Mouse (Mus musculus): ENCODE measurements at regions not wholly inside any gene's neighbourhood (a gene's known extent, or its start where the extent isn't known, plus 50 kb on each side); places are given as distances from the start of the nearest gene placed in this dataset.

GRCm38 (mm10) chr1:72108678-72109077 is 103.4 kb downstream of the Mreg start:
- DNase-seq: no peak

GRCm38 (mm10) chr1:72107125-72107524 is 105.0 kb downstream of the Mreg start:
- no peak for DNase-seq

DNA sequence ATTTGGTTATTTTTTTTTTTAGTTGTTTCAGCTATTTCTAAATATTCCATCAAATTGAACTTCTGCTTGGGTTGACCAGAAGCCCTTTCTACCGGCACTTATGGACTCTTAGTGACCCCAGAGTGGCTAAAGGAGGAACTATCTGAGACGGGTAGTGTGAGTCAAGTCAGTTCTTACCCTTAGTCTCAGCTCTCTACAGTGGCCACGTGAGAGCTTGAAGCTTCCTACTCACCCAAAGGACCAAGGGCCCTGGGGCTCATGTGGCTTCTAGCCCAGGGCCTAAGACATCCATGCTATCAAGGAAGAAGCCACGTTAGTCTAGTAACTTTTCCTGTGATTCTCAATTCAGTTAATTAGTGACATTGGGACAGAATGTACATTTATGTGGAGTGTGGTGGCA is 105.5 kb downstream of the Mreg start:
- DNase-seq: no peak

DNA sequence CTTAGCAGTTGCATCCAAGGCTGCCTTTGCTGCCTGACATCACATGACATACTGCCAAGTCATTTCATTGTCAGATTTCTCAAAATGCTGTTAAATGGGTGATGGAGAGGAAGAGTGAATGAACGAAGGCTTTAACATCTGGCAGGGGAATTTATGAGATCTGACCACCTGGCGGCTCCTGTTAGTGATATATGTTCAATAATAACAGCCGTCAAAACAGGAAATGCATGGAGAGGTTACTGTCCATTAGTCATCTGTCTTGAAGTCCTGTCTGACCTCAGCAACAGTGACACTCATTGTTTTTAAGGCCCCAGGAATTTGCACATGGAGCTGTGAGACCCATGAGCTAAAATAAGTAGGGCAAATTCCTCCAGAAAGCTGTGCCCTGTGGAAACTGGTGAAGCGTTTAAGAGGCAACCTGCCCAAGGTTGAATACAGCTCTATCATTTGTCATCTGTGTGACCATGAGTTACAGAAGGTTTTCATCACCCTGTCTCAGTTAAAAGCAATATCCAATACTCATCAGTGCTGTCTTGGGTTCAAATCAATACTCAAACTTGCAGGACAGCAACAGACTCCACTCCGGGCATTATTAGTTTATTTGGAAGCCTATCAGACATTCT is 106.6 kb downstream of the Mreg start:
- DNase-seq: no peak

GRCm38 (mm10) chr1:72103962-72104361 is 108.1 kb downstream of the Mreg start:
- DNase-seq: no peak

GRCm38 (mm10) chr1:72103387-72103786 is 108.7 kb downstream of the Mreg start:
- DNase-seq: no peak

- no peak for DNase-seq
These were observed 112.7 kb downstream of the Mreg start for GRCm38 (mm10) chr1:72099447-72099846.

DNA sequence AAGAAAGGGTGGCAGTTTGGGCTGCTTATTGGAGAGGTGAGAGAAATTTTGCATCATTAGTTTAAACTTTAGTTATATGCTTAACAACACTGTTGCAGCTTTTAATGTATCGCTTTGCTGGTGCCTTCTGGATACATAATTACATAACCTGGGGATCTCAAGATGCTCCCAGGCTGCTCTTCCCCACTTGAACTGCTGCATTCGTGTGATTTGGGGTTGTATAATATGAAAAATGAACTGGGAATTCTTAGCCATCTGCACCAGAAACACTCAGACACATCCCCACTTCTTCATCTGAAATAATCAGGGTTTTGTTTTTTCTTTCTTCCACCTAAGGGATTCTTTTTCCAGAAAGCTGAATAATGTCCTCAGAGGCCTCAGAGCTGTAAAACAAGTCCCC is 120.8 kb downstream of the Mreg start:
- no peak for DNase-seq

GRCm38 (mm10) chr1:72085661-72086060 is 126.4 kb downstream of the Mreg start:
- no peak for DNase-seq

GRCm38 (mm10) chr1:72084219-72084618 is 127.9 kb downstream of the Mreg start:
- no peak for DNase-seq

DNA sequence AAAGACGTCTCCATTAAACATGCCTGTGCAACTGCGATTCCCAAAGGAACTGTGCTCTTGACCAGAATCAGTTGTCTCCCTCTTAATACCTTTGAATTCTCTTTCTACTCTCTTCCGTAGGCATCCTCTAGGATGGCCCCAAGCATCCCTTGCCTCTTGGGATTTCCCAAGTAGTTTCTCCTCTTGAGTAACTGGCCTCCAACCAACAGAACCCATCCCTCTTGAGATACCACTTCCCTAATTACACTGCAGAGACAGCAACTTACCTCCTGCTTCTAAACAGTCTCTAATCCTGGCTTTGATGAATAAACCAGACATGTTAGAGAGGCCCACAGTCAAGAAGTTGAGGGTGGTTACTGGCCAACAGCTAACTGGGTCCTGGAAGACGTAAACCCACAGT is 129.7 kb downstream of the Mreg start:
- no peak for DNase-seq

DNA sequence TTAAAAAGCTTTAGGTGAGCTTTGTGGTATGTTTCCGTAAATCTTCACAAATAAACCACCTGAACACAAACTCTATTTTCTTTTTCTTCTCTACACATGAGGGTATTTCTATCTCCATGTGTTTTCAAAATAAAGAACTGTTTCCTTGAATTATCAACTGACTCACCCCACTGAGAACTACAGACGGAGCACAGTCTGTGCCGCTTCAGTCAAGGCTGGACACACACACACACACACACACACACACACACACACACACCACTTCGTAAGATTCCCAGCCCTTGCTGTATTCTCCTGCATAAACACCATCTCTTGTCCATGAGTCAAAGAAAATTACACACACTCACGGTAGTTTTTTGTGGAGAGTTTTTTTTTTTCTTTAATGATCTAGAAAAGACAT is 130.3 kb downstream of the Mreg start:
- DNase-seq: peak in 1 of 2 experiments; percentile 11

- DNase-seq: peak in 1 of 2 experiments; percentile 9
These were observed 133.1 kb downstream of the Mreg start for GRCm38 (mm10) chr1:72078926-72079550.

DNA sequence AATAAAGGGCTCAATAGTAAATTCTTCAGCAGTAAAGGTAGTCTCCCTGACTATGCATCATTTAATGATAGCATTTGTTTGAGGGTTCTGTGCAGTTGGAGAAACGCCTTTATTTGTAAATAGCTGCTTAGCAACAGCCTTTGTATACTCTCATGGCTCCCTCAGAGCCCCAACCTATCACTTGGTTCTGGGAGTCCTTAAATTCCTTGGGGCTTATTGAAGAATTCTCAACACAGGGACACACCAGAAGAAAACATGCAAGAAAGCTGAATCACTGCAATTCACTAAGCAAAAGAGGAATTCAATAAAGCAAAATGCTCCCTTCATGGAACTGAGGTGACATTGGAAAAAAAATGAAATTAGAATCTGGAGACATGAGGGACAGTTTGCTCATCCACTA is 135.8 kb downstream of the Mreg start:
- DNase-seq: no peak

DNA sequence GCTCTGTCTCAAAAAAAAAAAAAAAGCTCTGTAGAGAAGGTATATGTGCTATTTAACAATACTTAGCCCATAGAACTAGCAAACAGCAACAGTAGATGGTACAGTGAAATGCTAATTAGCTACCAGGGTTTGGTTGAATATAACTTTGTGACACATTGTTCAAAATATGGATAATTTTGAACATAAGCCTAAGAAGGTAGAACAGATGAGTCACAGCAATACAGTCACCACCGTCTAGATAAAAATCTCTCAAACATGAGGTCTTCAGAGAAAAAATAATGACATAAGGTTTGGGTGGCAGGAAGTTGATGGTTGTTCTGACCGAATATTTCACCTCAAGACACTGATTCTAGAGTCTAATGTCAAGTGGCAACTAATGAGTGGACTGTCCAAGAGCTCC is 136.6 kb downstream of the Mreg start:
- no peak for DNase-seq

GRCm38 (mm10) chr1:72073245-72073644 is 138.9 kb downstream of the Mreg start:
- no peak for DNase-seq

- no peak for DNase-seq
These were observed 141.6 kb downstream of the Mreg start for GRCm38 (mm10) chr1:72070489-72070888.

- no peak for DNase-seq
These were observed 143.1 kb downstream of the Mreg start for GRCm38 (mm10) chr1:72069056-72069455.

GRCm38 (mm10) chr1:72065090-72065489 is 147.0 kb downstream of the Mreg start:
- DNase-seq: peak; percentile 30 to 47

DNA sequence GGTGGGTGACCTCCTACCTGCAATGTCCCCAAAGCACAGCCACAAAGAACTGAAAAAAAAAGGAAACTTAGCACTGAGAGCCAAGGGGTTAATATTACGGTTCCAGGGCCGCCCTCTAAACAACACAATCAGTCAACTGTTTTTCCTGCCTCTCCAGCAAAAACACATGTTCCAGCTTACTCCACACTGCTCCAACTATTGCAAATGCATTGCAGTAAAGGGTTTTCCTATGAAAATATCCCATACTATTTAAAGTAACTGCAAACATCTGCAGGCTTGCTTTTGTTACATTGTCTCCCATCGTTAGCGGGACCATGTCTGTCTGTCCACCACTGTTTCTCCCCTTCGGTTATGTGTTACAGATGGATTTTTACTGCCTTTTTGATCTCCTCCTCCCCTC is 151.7 kb downstream of the Mreg start:
- DNase-seq: no peak

DNA sequence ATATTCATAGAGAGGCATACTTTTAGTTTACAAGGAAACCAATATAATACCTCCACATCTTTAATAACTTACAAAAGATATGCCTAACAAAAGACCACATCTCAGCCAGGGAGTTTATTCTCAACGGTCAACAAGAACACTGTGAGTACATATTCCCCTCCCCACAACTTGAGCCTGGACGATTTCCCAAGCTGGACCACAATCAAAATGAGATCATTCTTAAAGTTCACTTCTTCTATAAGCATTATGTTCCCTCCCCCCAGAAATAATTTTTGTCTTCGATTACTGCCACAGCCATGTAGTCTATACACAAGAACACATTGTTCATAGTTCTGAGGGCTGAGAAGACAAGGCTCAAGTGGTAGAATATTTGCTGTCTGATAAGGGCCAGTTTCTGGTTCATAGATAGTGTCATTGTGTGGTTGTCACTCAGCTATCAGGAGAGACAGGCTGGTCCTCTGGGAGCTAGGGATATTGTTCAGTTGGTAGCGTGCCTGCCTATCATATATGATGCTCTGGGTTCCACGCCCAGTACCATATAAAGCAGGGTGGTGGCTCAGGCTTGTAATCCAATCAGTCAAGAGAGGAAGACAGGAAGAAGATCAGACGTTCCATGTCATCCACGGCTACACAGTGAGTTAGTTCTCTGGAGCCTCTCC is 153.9 kb downstream of the Mreg start:
- DNase-seq: no peak

DNA sequence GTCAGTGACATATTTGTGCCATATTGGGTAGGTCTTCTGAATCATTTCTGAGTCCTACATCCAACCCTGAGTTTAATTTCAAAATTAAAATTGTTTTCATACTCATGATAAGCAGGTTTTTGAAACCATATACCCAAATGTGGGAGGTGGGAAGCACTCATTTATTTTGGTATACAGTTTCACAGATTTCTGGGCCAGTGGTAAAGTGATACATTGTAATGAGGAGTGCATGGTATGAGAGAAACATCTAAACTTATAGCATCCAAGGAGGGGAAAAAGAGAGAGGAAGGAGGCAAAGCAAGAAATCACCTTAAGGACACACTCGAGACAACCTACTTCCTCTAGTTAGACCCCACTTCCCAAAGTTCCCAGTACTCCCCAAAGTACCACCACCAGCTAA is 157.6 kb downstream of the Mreg start:
- DNase-seq: no peak

DNA sequence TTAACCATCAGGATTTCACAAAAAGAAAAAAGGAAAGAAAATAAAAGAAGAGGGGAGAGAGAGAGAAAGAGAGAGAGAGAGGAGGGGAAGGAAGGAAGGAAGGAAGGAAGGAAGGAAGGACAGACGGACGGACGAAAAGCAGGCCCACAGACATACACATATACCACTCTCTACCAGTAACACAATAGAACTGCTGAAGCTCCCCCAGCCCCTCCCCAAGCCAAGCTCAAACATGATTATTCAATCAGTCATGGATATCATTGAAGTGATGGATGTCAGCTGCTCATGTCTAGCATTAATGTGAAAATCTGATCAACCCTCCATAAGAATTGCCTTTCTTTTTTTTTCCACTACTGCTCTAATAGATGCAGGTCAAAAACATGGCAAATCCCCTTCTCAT is 161.2 kb downstream of the Mreg start:
- DNase-seq: no peak

- no peak for DNase-seq
These were observed 166.0 kb downstream of the Mreg start for GRCm38 (mm10) chr1:72046072-72046471.
